ENCODE assay signal across 8 mouse cellular contexts in the genomic region with DNA sequence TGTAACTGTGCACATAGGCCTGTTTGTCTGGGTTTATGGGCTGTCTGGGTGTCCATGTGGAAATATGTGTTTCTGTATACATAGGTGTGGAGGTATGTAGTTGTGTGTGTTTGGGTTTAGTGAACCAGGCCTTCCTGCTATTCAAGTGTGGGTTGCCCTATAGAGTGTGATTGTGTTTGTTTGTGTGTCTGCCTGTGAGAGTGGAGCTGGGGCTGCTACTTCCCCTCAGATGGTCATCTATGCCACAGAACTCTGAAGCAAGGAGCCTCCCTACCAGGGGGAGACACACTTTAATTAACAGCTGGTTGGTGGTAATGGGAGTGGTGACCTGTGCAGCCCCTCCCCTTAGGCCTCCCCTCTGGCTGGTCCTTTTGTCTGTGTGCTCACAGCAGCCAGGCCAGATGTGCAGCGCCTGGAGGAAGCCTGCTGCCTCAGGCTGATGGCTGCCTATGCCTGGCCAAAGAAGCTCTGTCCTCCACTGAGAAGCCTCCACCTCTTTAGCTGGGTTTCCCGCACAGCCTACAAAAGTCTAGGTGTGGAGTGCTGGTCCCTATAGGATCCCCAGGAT. TPM values are rescaled to one million over a fixed set of nuclear protein-coding genes. Genes with fewer than 3 reads are reported as not detected.
DNase-seq lines count a peak whose midpoint lies in the region; ATAC-seq and TF ChIP-seq lines count a peak whose summit lies in the region.

No protein-coding gene starts in this region.

- no peak for TF ChIP-seq RAD21 in CH12.LX (IDR thresholded peaks at IDR 0.05; ENCODE audit: low read depth, low read length)

- dilution Hi-C loops in CH12.LX (cut with MboI; ENCODE audit: extremely low pct_ligation_motif_present, extremely low pct_unique_long_range_greater_than_20kb, low sequenced_read_pairs): no loop called here

- H3K27ac ChIP-seq in CH12.LX (ENCODE audit: insufficient read depth, low read depth): no peak overlapping the region
- no peak overlapping the region for H3K27ac ChIP-seq in brown adipose tissue, adult 24 weeks (replicated peaks; ENCODE audit: low read depth, low read length)
- peak overlapping the region; percentile 80 for H3K27ac ChIP-seq in heart, embryonic 11.5 days (ENCODE audit: low read depth, low read length)
- H3K27ac ChIP-seq in limb, embryonic 12.5 days: peak overlapping the region; percentile 95
- peak overlapping the region; percentile 80; the same call in 1 of the 2 replicates for H3K27ac ChIP-seq in midbrain, embryonic 15.5 days

- no peak for TF ChIP-seq CTCF in CH12.LX (conservative IDR thresholded peaks at IDR 0.05 in 1 of 2, IDR thresholded peaks at IDR 0.05 in 1 of 2; ENCODE audit: low read depth in 2 of 2, low read length in 2 of 2)

- peak overlapping the region; percentile 85 for H3K4me2 ChIP-seq in CH12.LX (ENCODE audit: insufficient read depth, low read depth, poor library complexity, severe bottlenecking)
- peak overlapping the region; percentile 69 for H3K4me2 ChIP-seq in heart, embryonic 11.5 days
- H3K4me2 ChIP-seq in limb, embryonic 12.5 days: peak overlapping the region; percentile 83
- H3K4me2 ChIP-seq in midbrain, embryonic 15.5 days: peak overlapping the region; percentile 57

- in situ Hi-C loops in CH12.LX (cut with MboI; ENCODE audit: low pct_ligation_motif_present, low pct_unique_long_range_greater_than_20kb, low sequenced_read_pairs): loop anchor here (5.0 kb wide), 1 partner anchor 43 kb away; no protein-coding TSS in a partner anchor

- no peak for TF ChIP-seq EP300 in CH12.LX (IDR thresholded peaks at IDR 0.05; ENCODE audit: low read length)

- no peaks in the 10 kb centered on the region for H3K79me2 ChIP-seq in CH12.LX (replicated peaks; ENCODE audit: control insufficient read depth, extremely low read depth, insufficient read depth, poor library complexity, severe bottlenecking)

- peak overlapping the region; percentile 59 for H3K9ac ChIP-seq in CH12.LX (ENCODE audit: insufficient read depth, low read depth)
- H3K9ac ChIP-seq in heart, embryonic 11.5 days (ENCODE audit: low read depth, low read length): peak overlapping the region; percentile 78
- H3K9ac ChIP-seq in limb, embryonic 12.5 days (replicated peaks): peak overlapping the region; percentile 77
- peak overlapping the region; percentile 77 for H3K9ac ChIP-seq in midbrain, embryonic 15.5 days

- peak; percentile 35 for DNase-seq in CH12.LX (ENCODE audit: extremely low read depth)
- no peak for DNase-seq in urinary bladder, postnatal 25 days (ENCODE audit: low spot score)
- no peak for DNase-seq in cerebellum, adult 18-20 months
- DNase-seq in left cerebral cortex, adult 9 months (ENCODE audit: low spot score in 2 of 2): no peak

- ATAC-seq in heart, embryonic 11.5 days (replicated peaks; ENCODE audit: insufficient number of reproducible peaks, low FRiP score, low TSS enrichment): peak; percentile 44
- ATAC-seq in limb, embryonic 12.5 days (ENCODE audit: insufficient number of reproducible peaks, insufficient read depth, low FRiP score, low TSS enrichment, low read depth): peak; percentile 53
- ATAC-seq in midbrain, embryonic 15.5 days (replicated peaks): peak; percentile 43

- no peaks in the 10 kb centered on the region for H3K27me3 ChIP-seq in CH12.LX (replicated peaks)
- H3K27me3 ChIP-seq in heart, embryonic 11.5 days (ENCODE audit: control insufficient read depth, insufficient read depth, low read length): no peaks in the 10 kb centered on the region
- H3K27me3 ChIP-seq in limb, embryonic 12.5 days: no peaks in the 10 kb centered on the region
- no peaks in the 10 kb centered on the region for H3K27me3 ChIP-seq in midbrain, embryonic 15.5 days (replicated peaks)

- 0 out of 2 replicates have a peak, but pooled peaks have one; percentile 21 for TF ChIP-seq POLR2A in CH12.LX (IDR thresholded peaks at IDR 0.05; ENCODE audit: low read depth, low read length)

- peaks cover 9 to 32% of the 10 kb centered on the region in 2 experiments for H3K36me3 ChIP-seq in CH12.LX (replicated peaks in 1 of 2; ENCODE audit: control insufficient read depth in 1 of 2, insufficient read depth in 1 of 2, low read length in 1 of 2)
- peaks cover 7% of the 10 kb centered on the region; the same call in 1 of the 2 replicates for H3K36me3 ChIP-seq in heart, embryonic 11.5 days (ENCODE audit: control insufficient read depth, insufficient read depth, low read length)
- H3K36me3 ChIP-seq in limb, embryonic 12.5 days: peaks cover 29% of the 10 kb centered on the region
- peaks cover 8% of the 10 kb centered on the region; the same call in 1 of the 2 replicates for H3K36me3 ChIP-seq in midbrain, embryonic 15.5 days (replicated peaks)

- peak overlapping the region; percentile 80 to 93 (median 88) for H3K4me3 ChIP-seq in CH12.LX (replicated peaks in 1 of 3; ENCODE audit: low read depth in 2 of 3, low read length in 2 of 3, poor library complexity in 1 of 3)
- H3K4me3 ChIP-seq in brown adipose tissue, adult 24 weeks (ENCODE audit: insufficient read depth, low read depth, low read length): peak overlapping the region; percentile 73
- H3K4me3 ChIP-seq in heart, embryonic 11.5 days (ENCODE audit: low read depth, low read length): peak overlapping the region; percentile 67
- H3K4me3 ChIP-seq in limb, embryonic 12.5 days (replicated peaks): peak overlapping the region; percentile 55
- H3K4me3 ChIP-seq in midbrain, embryonic 15.5 days: peak overlapping the region; percentile 78

- 10% methylated on average over 2 of the region's 2 CpGs for WGBS in heart, embryonic 11.5 days (ENCODE audit: insufficient replicate concordance)
- 3% methylated on average over 2 of the region's 2 CpGs for WGBS in limb, embryonic 12.5 days
- WGBS in midbrain, embryonic 15.5 days: 5% methylated on average over 2 of the region's 2 CpGs

- no peaks in the 10 kb centered on the region for H3K9me3 ChIP-seq in CH12.LX (replicated peaks; ENCODE audit: low read length)
- no peaks in the 10 kb centered on the region for H3K9me3 ChIP-seq in heart, embryonic 11.5 days (replicated peaks; ENCODE audit: control insufficient read depth, low read length)
- H3K9me3 ChIP-seq in limb, embryonic 12.5 days: no peaks in the 10 kb centered on the region
- no peaks in the 10 kb centered on the region for H3K9me3 ChIP-seq in midbrain, embryonic 15.5 days

- H3K4me1 ChIP-seq in CH12.LX (ENCODE audit: control insufficient read depth in 1 of 2, insufficient read depth in 2 of 2): peaks cover 11 to 24% of the 10 kb centered on the region in 2 experiments
- peaks cover 4% of the 10 kb centered on the region for H3K4me1 ChIP-seq in brown adipose tissue, adult 24 weeks (ENCODE audit: control insufficient read depth, insufficient read depth, insufficient read length, low read length)
- peaks cover 19% of the 10 kb centered on the region; the same call in 1 of the 2 replicates for H3K4me1 ChIP-seq in heart, embryonic 11.5 days (ENCODE audit: control insufficient read depth, insufficient read depth, low read length)
- peaks cover 38% of the 10 kb centered on the region for H3K4me1 ChIP-seq in limb, embryonic 12.5 days (replicated peaks)
- peaks cover 33% of the 10 kb centered on the region for H3K4me1 ChIP-seq in midbrain, embryonic 15.5 days

TF ChIP-seq in CH12.LX, 34 proteins besides CTCF, POLR2A, EP300 and RAD21:
- TF ChIP-seq MYC (IDR thresholded peaks at IDR 0.05; ENCODE audit: low read depth, low read length): no peak
- TF ChIP-seq ZMIZ1 (IDR thresholded peaks at IDR 0.05; ENCODE audit: low read depth, low read length): no peak
- TF ChIP-seq KAT2A (IDR thresholded peaks at IDR 0.05; ENCODE audit: insufficient replicate concordance, low read length): no peak
- no peak for TF ChIP-seq JUND (conservative IDR thresholded peaks at IDR 0.05; ENCODE audit: low read depth, low read length)
- no peak for TF ChIP-seq UBTF (IDR thresholded peaks at IDR 0.05; ENCODE audit: low read depth, low read length)
- TF ChIP-seq CHD1 (IDR thresholded peaks at IDR 0.05; ENCODE audit: low read depth, low read length): no peak
- no peak for TF ChIP-seq USF1 (IDR thresholded peaks at IDR 0.05; ENCODE audit: low read depth, low read length)
- TF ChIP-seq MAZ (IDR thresholded peaks at IDR 0.05; ENCODE audit: low read depth, low read length): no peak
- TF ChIP-seq ELF1 (IDR thresholded peaks at IDR 0.05; ENCODE audit: low read depth, low read length): no peak
- no peak for TF ChIP-seq PAX5 (IDR thresholded peaks at IDR 0.05; ENCODE audit: low read length)
- TF ChIP-seq BHLHE40 (IDR thresholded peaks at IDR 0.05; ENCODE audit: low read depth, low read length): no peak
- no peak for TF ChIP-seq MEF2A (IDR thresholded peaks at IDR 0.05; ENCODE audit: borderline replicate concordance, low read depth, low read length)
- no peak for TF ChIP-seq MXI1 (IDR thresholded peaks at IDR 0.05; ENCODE audit: low read depth, low read length)
- no peak for TF ChIP-seq CHD2 (IDR thresholded peaks at IDR 0.05; ENCODE audit: low read length)
- no peak for TF ChIP-seq E2F4 (IDR thresholded peaks at IDR 0.05; ENCODE audit: insufficient replicate concordance, low read depth, low read length)
- no peak for TF ChIP-seq HCFC1 (IDR thresholded peaks at IDR 0.05; ENCODE audit: low read depth, low read length)
TF ChIP-seq in CH12.LX: peak in this region for 0.

RNA-seq across cellular contexts. Expression of a gene that starts 0.9 kb away (rescaled TPM):
- total RNA-seq in CH12.LX (2012; rRNA removed) (15.2 and 16.7 TPM in 2 replicates), CH12.LX (2014; rRNA removed) (6.2 and 6.7 TPM in 2 replicates)
- 11.7 and 12.1 TPM in 2 replicates for polyA plus RNA-seq in CH12.LX (2012; ENCODE audit: insufficient read length, low read depth)
- 4.9 and 11.8 TPM in 2 replicates for polyA plus RNA-seq in brown adipose tissue, adult 24 weeks (2012; ENCODE audit: insufficient read depth, insufficient read length, missing spikeins)
- 36.4 and 41.9 TPM in 2 replicates for polyA plus RNA-seq in heart, embryonic 11.5 days (2014; fragmentation: Nextera tagmentation; extraction: Ambion mirVana)
- 107 and 125 TPM in 2 replicates for polyA plus RNA-seq in limb, embryonic 12.5 days (2016; fragmentation: Nextera tagmentation; extraction: Ambion mirVana)
- polyA plus RNA-seq in midbrain, embryonic 15.5 days (2015; fragmentation: Nextera tagmentation; extraction: Ambion mirVana): 67.7 and 69.7 TPM in 2 replicates

RNA-seq across cellular contexts. Expression of a gene that starts 30.6 kb away (rescaled TPM):
- total RNA-seq in CH12.LX (2012; rRNA removed): 19.5 and 19.6 TPM in 2 replicates
- total RNA-seq in CH12.LX (2014; rRNA removed): 13.1 and 13.6 TPM in 2 replicates
- polyA plus RNA-seq in CH12.LX (2012; ENCODE audit: insufficient read length, low read depth): 27.5 and 29.1 TPM in 2 replicates
- polyA plus RNA-seq in brown adipose tissue, adult 24 weeks (2012; ENCODE audit: insufficient read depth, insufficient read length, missing spikeins): 1.8 and 5.0 TPM in 2 replicates
- 0.82 and 1.0 TPM in 2 replicates for polyA plus RNA-seq in heart, embryonic 11.5 days (2014; fragmentation: Nextera tagmentation; extraction: Ambion mirVana)
- 1.9 and 2.3 TPM in 2 replicates for polyA plus RNA-seq in limb, embryonic 12.5 days (2016; fragmentation: Nextera tagmentation; extraction: Ambion mirVana)
- polyA plus RNA-seq in midbrain, embryonic 15.5 days (2015; fragmentation: Nextera tagmentation; extraction: Ambion mirVana): 1.5 and 1.9 TPM in 2 replicates

Comparison
In these comparisons a context has a peak if more than half of its experiments do, and no peak if none do; other contexts are left out.
1. H3K27ac ChIP-seq: peak in heart, embryonic 11.5 days (single experiment), limb, embryonic 12.5 days (single experiment) and midbrain, embryonic 15.5 days (single experiment); none in CH12.LX (single experiment) and brown adipose tissue, adult 24 weeks (single experiment).
2. Peak in every context shown above with its lines, with median percentiles within 50 percentile points of each other: H3K4me2 ChIP-seq, H3K4me3 ChIP-seq, H3K9ac ChIP-seq and ATAC-seq.